Mouse (Mus musculus) kidney, adult 2 months (tissue): ENCODE measurements around the gene Hdgf. TPM values are rescaled to one million over a fixed set of nuclear protein-coding genes. Genes with fewer than 3 reads are reported as not detected.

Experiments
- DNase-seq: peaks from one replicate; pipeline ENCODE4 v3.0.0; 2021
- H3K27ac ChIP-seq: fragments of 200-500 bp; 2 replicates; pipeline ENCODE4 v1.5.1; 2012; ENCODE audit warnings: low read depth, low read length, control low read depth, inconsistent platforms; ENCODE audit not compliant: insufficient read depth
- H3K27me3 ChIP-seq: fragments of 200-500 bp; replicated peaks from 2 replicates; pipeline ENCODE4 v1.6.1; 2012; ENCODE audit warnings: mild to moderate bottlenecking, moderate library complexity, low read length, inconsistent platforms; ENCODE audit not compliant: control insufficient read depth, insufficient read depth
- H3K36me3 ChIP-seq: fragments of 200-500 bp; 2 replicates; pipeline ENCODE4 v1.6.1; 2012; ENCODE audit warnings: mild to moderate bottlenecking, moderate library complexity, low read length, inconsistent platforms; ENCODE audit not compliant: control insufficient read depth, insufficient read depth
- H3K4me1 ChIP-seq: fragments of 200-500 bp; 2 replicates; pipeline ENCODE4 v1.6.1; 2011; ENCODE audit warnings: low read length; ENCODE audit not compliant: control insufficient read depth, insufficient read depth
- H3K4me3 ChIP-seq: fragments of 200-500 bp; 2 replicates; pipeline ENCODE4 v1.5.1; 2011; ENCODE audit warnings: mild to moderate bottlenecking, low read depth, low read length, control low read depth; ENCODE audit not compliant: insufficient read depth
- CTCF ChIP-seq: fragments of 200-500 bp; conservative IDR thresholded peaks from 2 replicates; pipeline ENCODE4 v1.5.1; 2011; ENCODE audit warnings: low read depth, mild to moderate bottlenecking, control low read depth, low read length, moderate library complexity, mixed read lengths; ENCODE audit not compliant: insufficient read depth, insufficient read length
- POLR2A ChIP-seq: fragments of 200-500 bp; IDR thresholded peaks from one replicate; pipeline ENCODE4 v1.6.1; 2011; ENCODE audit warnings: low read depth, low read length, control low read depth
- WGBS: fragments of 180-500 bp; shearing (Covaris S2); methylation state at CpG from one replicate; pipeline ENCODE4 v1.1.7; 2018; 5-methylcytosine and 5-hydroxymethylcytosine counted together
- polyA plus RNA-seq: library from polyadenylated mRNA; depleted of rRNA; stranded (reverse); fragments of >200 nt; gene quantifications from 2 replicates; pipeline ENCODE4 v1.2.3, GENCODE M21; 2012

Gene Hdgf
- polyA plus RNA-seq, 1 experiment, result 113 TPM

- Histone ChIP-seq H3K27me3 (peaks cover 2% of the 10 kb centered on the region; the same call in 1 of the 2 replicates), H3K4me1 (no peaks in the 10 kb centered on the region), H3K27ac (no peak overlapping the region), H3K36me3 (no peaks in the 10 kb centered on the region), H3K4me3 (no peak overlapping the region)
- TF ChIP-seq POLR2A, result no peak
- no peak for TF ChIP-seq CTCF
- 39% methylated on average over 16 of the region's 16 CpGs for WGBS
- no peak for DNase-seq
Measured at GRCm38 (mm10) chr3:87949266-87949954, 43.3 kb downstream of the Hdgf start.

- WGBS, result 46% methylated on average over 13 of the region's 13 CpGs
- TF ChIP-seq POLR2A, result no peak
- no peak for TF ChIP-seq CTCF
- H3K4me3 ChIP-seq, result no peak overlapping the region
- H3K27me3 ChIP-seq, result peaks cover 2% of the 10 kb centered on the region; the same call in 1 of the 2 replicates
- H3K36me3 ChIP-seq, result no peaks in the 10 kb centered on the region
- no peaks in the 10 kb centered on the region for H3K4me1 ChIP-seq
- DNase-seq, result no peak
- H3K27ac ChIP-seq, result no peak overlapping the region
Measured at GRCm38 (mm10) chr3:87949955-87950515, 43.9 kb downstream of the Hdgf start.

GRCm38 (mm10) chr3:87951946-87952345 lies 45.8 kb downstream of the Hdgf start:
- peaks cover 2% of the 10 kb centered on the region; the same call in 1 of the 2 replicates for H3K27me3 ChIP-seq
- 0 out of 2 replicates have a peak overlapping the region, but pooled peaks have one; percentile 15 for H3K4me3 ChIP-seq
- TF ChIP-seq POLR2A, result no peak
- TF ChIP-seq CTCF, result no peak
- no peak for DNase-seq
- 42% methylated on average over 12 of the region's 12 CpGs for WGBS
- no peaks in the 10 kb centered on the region for H3K36me3 ChIP-seq
- H3K27ac ChIP-seq, result no peak overlapping the region
- H3K4me1 ChIP-seq, result no peaks in the 10 kb centered on the region

GRCm38 (mm10) chr3:87952440-87952839 lies 46.3 kb downstream of the Hdgf start:
- WGBS, result 18% methylated on average over 5 of the region's 5 CpGs
- Histone ChIP-seq H3K36me3 (no peaks in the 10 kb centered on the region), H3K4me1 (no peaks in the 10 kb centered on the region), H3K4me3 (0 out of 2 replicates have a peak overlapping the region, but pooled peaks have one; percentile 15), H3K27ac (no peak overlapping the region), H3K27me3 (peaks cover 2% of the 10 kb centered on the region; the same call in 1 of the 2 replicates)
- TF ChIP-seq CTCF (no peak), POLR2A (no peak)
- no peak for DNase-seq

GRCm38 (mm10) chr3:87958056-87958455 lies 51.9 kb downstream of the Hdgf start:
- TF ChIP-seq POLR2A (no peak), CTCF (no peak)
- Histone ChIP-seq H3K27me3 (no peaks in the 10 kb centered on the region), H3K4me3 (no peak overlapping the region), H3K4me1 (no peaks in the 10 kb centered on the region), H3K36me3 (no peaks in the 10 kb centered on the region), H3K27ac (no peak overlapping the region)
- no peak for DNase-seq
- WGBS, result 44% methylated on average over 1 of the region's 1 CpGs

GRCm38 (mm10) chr3:87958476-87958875 lies 52.4 kb downstream of the Hdgf start:
- whole genome bisulfite sequencing, result 57% methylated on average over 4 of the region's 4 CpGs
- Histone ChIP-seq H3K36me3 (no peaks in the 10 kb centered on the region), H3K4me3 (no peak overlapping the region), H3K27me3 (no peaks in the 10 kb centered on the region), H3K27ac (no peak overlapping the region), H3K4me1 (no peaks in the 10 kb centered on the region)
- peak; percentile 30 for DNase-seq
- TF ChIP-seq POLR2A, result no peak
- TF ChIP-seq CTCF, result no peak

GRCm38 (mm10) chr3:87958967-87959366 lies 52.8 kb downstream of the Hdgf start:
- Histone ChIP-seq H3K27me3 (no peaks in the 10 kb centered on the region), H3K36me3 (no peaks in the 10 kb centered on the region), H3K27ac (no peak overlapping the region), H3K4me1 (no peaks in the 10 kb centered on the region), H3K4me3 (no peak overlapping the region)
- DNase-seq, result no peak
- WGBS, result 69% methylated on average over 1 of the region's 1 CpGs
- TF ChIP-seq CTCF, result no peak
